Mouse (Mus musculus): ENCODE data around the gene Mthfd2.

- TF ChIP-seq CTCF (IDR thresholded peaks at IDR 0.05; ENCODE audit: low read depth) (no peak), EP300 (optimal IDR thresholded peaks at IDR 0.05) (no peak)
Observed at GRCm38 (mm10) chr6:83273733-83274132, 52.0 kb downstream of the Mthfd2 start.
